Mouse (Mus musculus): ENCODE data around the gene Rhbdf2. TPM values are rescaled to one million over a fixed set of nuclear protein-coding genes. Genes with fewer than 3 reads are reported as not detected.
"Not testable (repeated sequence)": the region's sequence is repeated elsewhere in the genome, so short reads cannot be mapped to it uniquely, and the experiment has no call there.

Rhbdf2 gene
- polyA plus RNA-seq, 1 experiment from 2014 or later = 1.4 TPM

DNA sequence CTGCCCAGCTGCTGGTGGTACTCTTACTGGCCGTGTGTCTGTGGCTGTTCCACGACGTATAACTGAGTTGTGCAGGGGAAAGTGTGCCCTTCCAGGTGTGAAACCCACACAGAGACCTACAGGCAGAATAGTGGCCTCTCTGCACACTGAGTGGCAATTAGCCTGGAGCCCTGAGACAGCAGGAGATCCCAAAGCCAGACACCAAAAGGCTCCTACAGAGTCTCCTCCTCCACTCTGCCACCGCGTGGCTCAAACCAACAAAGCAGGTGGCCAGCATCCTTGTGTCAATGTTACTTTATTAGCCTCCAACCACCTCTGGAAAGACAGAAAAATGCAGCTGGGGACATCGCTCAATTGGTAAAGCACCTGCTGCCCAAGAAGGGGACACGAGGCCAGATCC, 42.0 kb upstream of the Rhbdf2 start:
- Histone ChIP-seq H3K9me3 (no peaks in the 10 kb centered on the region), H3K4me3 (no peak overlapping the region), H3K27me3 (no peaks in the 10 kb centered on the region), H3K27ac (replicated peaks) (no peak overlapping the region), H3K36me3 (peaks cover 7% of the 10 kb centered on the region), H3K4me1 (peaks cover 43% of the 10 kb centered on the region), H3K9ac (replicated peaks) (no peak overlapping the region), H3K4me2 (replicated peaks) (no peak overlapping the region)
- ATAC-seq (replicated peaks) = no peak
- 39% methylated on average over 7 of the region's 7 CpGs for WGBS

DNA sequence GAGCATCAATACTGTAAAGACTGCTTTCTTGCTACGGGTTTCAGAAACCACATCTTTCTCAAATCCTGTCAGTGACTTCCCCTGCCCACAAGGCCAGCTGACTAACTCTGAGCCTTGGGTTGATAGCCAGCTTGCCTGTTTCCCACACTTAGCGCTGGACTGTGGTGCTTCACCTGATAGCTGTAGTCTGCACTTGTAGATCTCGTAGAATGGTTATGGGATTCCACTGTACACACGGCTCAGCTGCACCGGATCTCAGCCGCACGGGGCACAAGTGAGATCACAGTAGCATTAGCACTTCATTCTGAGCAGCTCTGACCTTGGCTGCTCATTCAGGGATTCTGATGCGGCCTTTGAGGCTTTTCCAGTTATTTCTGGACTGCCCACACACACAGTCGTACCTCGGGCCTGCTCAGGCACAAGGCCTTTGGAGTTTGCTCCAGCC, 41.6 kb upstream of the Rhbdf2 start:
- no peak overlapping the region for H3K4me2 ChIP-seq (replicated peaks)
- H3K9ac ChIP-seq (replicated peaks) = no peak overlapping the region
- H3K27ac ChIP-seq (replicated peaks) = no peak overlapping the region
- peaks cover 44% of the 10 kb centered on the region for H3K4me1 ChIP-seq
- no peak for ATAC-seq (replicated peaks)
- 0 out of 2 replicates have a peak, but pooled peaks cover 2% of the 10 kb centered on the region for H3K36me3 ChIP-seq
- no peaks in the 10 kb centered on the region for H3K9me3 ChIP-seq
- WGBS = 74% methylated on average over 10 of the region's 10 CpGs
- H3K27me3 ChIP-seq = no peaks in the 10 kb centered on the region
- H3K4me3 ChIP-seq = no peak overlapping the region

DNA sequence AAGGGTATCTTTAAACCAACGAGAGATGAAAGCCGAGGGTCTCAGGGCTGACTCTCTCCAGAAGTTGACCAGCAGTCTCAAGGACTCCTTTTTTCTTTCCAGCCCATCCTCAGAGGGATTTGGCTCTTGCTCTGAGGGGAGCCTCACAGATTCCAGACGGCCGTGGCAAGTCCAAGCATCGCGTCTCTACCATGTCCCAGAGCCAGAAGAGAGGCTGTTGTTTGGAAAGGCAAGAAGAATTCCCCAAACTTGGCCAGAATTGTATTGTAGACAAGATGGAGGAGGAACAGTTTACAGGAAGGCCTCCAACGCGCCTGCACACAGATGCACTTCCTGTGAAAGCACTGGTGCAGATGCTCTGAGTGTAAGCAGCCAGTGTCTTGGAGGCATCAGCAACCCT, 41.1 kb upstream of the Rhbdf2 start:
- Histone ChIP-seq H3K9me3 (no peaks in the 10 kb centered on the region), H3K4me2 (replicated peaks) (no peak overlapping the region), H3K9ac (replicated peaks) (no peak overlapping the region), H3K4me1 (peaks cover 44% of the 10 kb centered on the region), H3K27ac (replicated peaks) (no peak overlapping the region), H3K4me3 (no peak overlapping the region), H3K27me3 (no peaks in the 10 kb centered on the region), H3K36me3 (no peaks in the 10 kb centered on the region)
- no peak for ATAC-seq (replicated peaks)
- WGBS = 84% methylated on average over 8 of the region's 8 CpGs

DNA sequence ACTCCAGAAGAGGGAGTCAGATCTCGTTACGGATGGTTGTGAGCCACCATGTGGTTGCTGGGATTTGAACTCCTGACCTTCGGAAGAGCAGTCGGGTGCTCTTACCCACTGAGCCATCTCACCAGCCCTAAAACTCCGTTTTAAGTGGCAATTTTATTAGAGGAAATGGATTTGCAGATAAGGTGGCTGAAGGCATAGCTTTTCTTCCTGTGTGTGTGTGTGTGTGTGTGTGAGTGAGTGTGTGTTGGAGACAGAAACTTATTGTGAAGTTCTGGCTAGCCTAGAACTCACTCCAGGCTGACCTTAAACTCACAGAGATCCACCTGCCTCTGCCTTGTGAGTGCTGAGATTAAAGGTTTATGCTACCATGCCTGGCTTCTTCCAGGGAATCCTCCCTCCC, 40.2 kb upstream of the Rhbdf2 start:
- not testable (repeated sequence) for H3K36me3 ChIP-seq; H3K9me3 ChIP-seq; H3K4me2 ChIP-seq (replicated peaks); H3K27ac ChIP-seq (replicated peaks); H3K27me3 ChIP-seq; H3K4me3 ChIP-seq; H3K9ac ChIP-seq (replicated peaks); ATAC-seq (replicated peaks)
- peaks cover 44% of the 10 kb centered on the region for H3K4me1 ChIP-seq
- WGBS = 91% methylated on average over 5 of the region's 5 CpGs

DNA sequence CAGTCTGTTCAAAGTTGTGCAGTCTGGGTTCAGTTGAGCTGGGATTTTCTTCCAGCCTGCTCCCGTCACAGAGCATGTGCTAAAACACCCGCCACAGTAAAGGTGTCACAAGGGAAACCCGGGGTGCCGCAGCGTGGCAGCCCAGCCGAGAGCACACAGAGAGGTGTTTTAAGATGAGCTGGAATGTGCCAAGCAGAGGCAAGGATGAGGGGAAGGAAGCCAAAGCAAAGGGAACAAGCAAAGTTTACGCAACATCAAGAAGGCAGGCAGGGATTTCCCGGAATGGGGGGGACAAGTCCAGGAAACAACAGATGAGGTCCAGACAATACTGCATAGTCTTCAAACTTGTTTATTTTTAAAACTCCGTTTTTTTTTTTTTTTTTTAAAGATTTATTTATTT, 39.7 kb upstream of the Rhbdf2 start:
- H3K9me3 ChIP-seq = no peaks in the 10 kb centered on the region
- no peak for ATAC-seq (replicated peaks)
- H3K4me3 ChIP-seq = no peak overlapping the region
- H3K9ac ChIP-seq (replicated peaks) = no peak overlapping the region
- H3K27ac ChIP-seq (replicated peaks) = no peak overlapping the region
- H3K36me3 ChIP-seq = no peaks in the 10 kb centered on the region
- no peaks in the 10 kb centered on the region for H3K27me3 ChIP-seq
- H3K4me1 ChIP-seq = peaks cover 48% of the 10 kb centered on the region
- WGBS = 79% methylated on average over 9 of the region's 9 CpGs
- no peak overlapping the region for H3K4me2 ChIP-seq (replicated peaks)

DNA sequence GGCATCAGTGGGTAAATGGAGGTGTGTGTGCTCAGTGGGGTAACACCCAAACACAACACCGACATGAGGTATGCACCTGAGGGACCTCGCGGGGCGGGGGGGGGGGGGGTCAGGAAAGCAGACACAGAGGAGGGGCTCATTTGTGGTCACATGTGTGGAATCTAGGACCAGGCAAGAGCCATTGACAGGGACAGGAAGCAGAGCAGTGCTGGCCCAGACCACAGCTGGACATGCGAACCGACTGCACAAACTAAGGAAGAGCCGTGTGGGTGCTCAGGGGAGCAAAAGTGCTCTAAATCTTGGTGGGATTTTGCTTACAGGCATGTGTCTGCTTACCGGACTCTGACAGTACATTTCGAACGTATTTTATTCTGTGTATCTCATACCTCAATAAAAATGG, 38.5 kb upstream of the Rhbdf2 start:
- no peaks in the 10 kb centered on the region for H3K36me3 ChIP-seq
- H3K9me3 ChIP-seq = no peaks in the 10 kb centered on the region
- ATAC-seq (replicated peaks) = no peak
- WGBS = 82% methylated on average over 10 of the region's 10 CpGs
- H3K4me1 ChIP-seq = peaks cover 51% of the 10 kb centered on the region
- no peak overlapping the region for H3K9ac ChIP-seq (replicated peaks)
- no peak overlapping the region for H3K4me3 ChIP-seq
- no peak overlapping the region for H3K27ac ChIP-seq (replicated peaks)
- no peaks in the 10 kb centered on the region for H3K27me3 ChIP-seq
- no peak overlapping the region for H3K4me2 ChIP-seq (replicated peaks)

DNA sequence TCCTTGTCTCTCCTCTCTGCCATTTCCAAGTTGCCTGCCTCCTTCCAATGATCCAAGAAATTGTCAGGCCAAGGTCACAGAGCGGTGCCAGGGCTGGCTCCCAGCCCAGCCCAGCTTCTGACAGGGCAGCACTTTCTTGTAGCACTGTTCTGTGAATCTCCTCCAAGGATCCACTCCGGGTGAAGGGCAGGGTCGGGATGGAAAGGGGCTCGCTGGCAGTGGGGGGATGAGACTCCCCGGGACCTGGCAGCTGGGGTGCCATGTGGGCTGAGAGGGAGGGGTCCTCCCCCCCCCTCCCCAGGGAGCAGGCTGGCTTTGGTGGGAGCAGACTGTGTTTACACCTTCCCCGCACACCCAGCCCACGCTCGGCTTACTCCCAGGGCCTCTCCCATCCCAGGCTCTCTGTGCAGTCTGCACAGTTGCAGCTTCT, 35.1 kb upstream of the Rhbdf2 start:
- ATAC-seq (replicated peaks) = peak; percentile 40
- H3K4me3 ChIP-seq = no peak overlapping the region

DNA sequence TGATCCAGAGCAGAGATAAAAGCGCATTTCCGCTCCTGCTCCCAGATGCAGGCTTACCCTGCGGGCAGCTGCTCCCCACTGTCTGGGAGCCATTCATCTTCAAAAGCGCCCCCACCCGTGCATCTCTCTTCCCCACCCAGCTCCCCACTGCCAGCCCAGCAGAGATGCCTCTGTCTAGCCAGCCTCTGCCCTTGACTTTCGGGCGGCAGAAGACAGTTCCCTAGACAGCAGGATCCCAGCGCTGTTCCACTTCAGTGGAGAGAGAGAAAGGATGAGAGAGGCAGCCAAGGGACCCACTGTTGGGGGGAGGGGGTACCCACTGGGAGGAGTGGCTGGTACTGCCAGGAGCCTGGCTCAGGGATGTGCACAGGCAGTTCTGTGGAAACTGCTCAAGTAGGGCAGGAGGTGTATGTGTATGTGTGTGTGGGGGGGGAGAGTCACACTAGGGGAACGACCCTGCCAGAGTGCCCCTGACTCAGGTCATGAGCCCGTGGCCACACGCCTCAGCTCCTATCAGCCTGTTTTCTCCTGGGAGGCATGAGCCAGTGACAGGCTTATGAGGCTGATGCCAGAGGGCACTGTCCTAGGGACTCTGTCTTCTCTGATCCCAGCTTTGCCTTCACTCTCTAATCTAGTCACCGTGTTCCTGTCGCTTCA, 34.6 kb upstream of the Rhbdf2 start:
- 14% methylated on average over 13 of the region's 13 CpGs for WGBS
- Histone ChIP-seq H3K36me3 (no peaks in the 10 kb centered on the region), H3K9me3 (no peaks in the 10 kb centered on the region), H3K4me1 (peaks cover 74% of the 10 kb centered on the region), H3K4me2 (replicated peaks) (peak overlapping the region; percentile 36), H3K27me3 (no peaks in the 10 kb centered on the region), H3K4me3 (no peak overlapping the region; the same call in 1 of the 2 replicates), H3K27ac (replicated peaks) (peak overlapping the region; percentile 95), H3K9ac (replicated peaks) (peak overlapping the region; percentile 36)
- peak; percentile 57 for ATAC-seq (replicated peaks)

More for the DNA sequence above, 35.1 kb upstream of the Rhbdf2 start:
- H3K9me3 ChIP-seq = no peaks in the 10 kb centered on the region
- H3K4me1 ChIP-seq = peaks cover 69% of the 10 kb centered on the region
- H3K9ac ChIP-seq (replicated peaks) = peak overlapping the region; percentile 36
- H3K27me3 ChIP-seq = no peaks in the 10 kb centered on the region
- 42% methylated on average over 8 of the region's 8 CpGs for WGBS
- peak overlapping the region; percentile 36 for H3K4me2 ChIP-seq (replicated peaks)
- H3K27ac ChIP-seq (replicated peaks) = peak overlapping the region; percentile 95
- H3K36me3 ChIP-seq = no peaks in the 10 kb centered on the region

DNA sequence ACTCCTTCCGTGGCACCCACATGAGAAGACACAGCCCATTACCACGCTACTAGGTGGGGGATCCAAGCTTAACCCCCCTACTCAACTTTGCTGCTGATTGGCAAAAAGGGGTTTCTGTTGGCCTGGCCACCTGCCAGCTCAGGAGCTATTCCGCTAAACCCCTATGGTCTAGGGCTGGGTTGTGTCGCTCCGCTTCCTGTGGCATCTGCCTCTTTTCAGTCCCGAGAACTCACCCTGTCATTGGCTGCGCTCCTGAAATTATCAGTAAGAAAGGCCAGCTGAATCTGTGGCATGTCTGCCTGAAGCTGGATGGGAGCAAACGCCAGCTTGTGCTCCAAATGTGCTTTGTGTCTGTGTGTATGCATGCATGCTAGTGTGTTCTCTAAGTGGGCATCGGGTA, 33.4 kb upstream of the Rhbdf2 start:
- WGBS = 44% methylated on average over 9 of the region's 9 CpGs
- H3K4me2 ChIP-seq (replicated peaks) = peak overlapping the region; percentile 8; the same call in 1 of the 2 replicates
- ATAC-seq (replicated peaks) = no peak

DNA sequence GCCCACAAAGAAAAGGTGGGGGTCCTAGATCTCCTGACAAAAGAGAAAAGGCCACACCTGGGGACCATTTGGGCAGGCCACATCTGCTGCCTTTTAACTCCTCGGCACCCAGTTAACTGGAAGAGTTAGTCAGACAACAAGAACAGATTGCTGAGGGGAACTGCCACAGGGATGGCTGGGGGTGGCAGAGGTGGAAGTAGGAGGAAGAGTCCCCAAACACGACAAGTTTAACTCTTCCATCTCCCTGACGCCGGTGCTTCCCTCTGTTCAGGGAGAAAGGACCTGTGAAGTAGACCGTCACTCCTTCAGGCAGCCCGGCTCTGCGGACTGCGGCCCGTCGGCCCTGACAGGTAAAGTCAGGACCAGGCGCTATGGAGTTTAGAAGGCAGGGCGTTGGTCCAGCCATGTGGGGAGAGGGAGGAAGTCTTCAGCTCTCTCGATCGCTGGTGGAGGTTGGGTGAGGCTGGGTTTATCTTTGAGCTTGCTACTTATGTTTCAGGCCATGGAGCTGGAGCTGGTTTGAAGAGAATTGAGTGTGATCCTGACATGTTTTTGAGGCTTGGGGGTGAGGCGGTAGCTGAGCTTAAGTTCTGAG, 32.3 kb upstream of the Rhbdf2 start:
- Histone ChIP-seq H3K27me3 (peaks cover 7% of the 10 kb centered on the region; the same call in 1 of the 2 replicates), H3K4me3 (no peak overlapping the region), H3K27ac (replicated peaks) (peak overlapping the region; percentile 95; the same call in 1 of the 2 replicates), H3K4me2 (replicated peaks) (no peak overlapping the region), H3K9ac (replicated peaks) (no peak overlapping the region), H3K9me3 (no peaks in the 10 kb centered on the region), H3K36me3 (no peaks in the 10 kb centered on the region), H3K4me1 (peaks cover 81% of the 10 kb centered on the region)
- whole genome bisulfite sequencing = 85% methylated on average over 15 of the region's 15 CpGs
- no peak for ATAC-seq (replicated peaks)

More for the DNA sequence above, 33.4 kb upstream of the Rhbdf2 start:
- Histone ChIP-seq H3K36me3 (no peaks in the 10 kb centered on the region), H3K27me3 (no peaks in the 10 kb centered on the region), H3K9ac (replicated peaks) (no peak overlapping the region), H3K4me1 (peaks cover 82% of the 10 kb centered on the region), H3K27ac (replicated peaks) (peak overlapping the region; percentile 95), H3K4me3 (no peak overlapping the region), H3K9me3 (no peaks in the 10 kb centered on the region)

DNA sequence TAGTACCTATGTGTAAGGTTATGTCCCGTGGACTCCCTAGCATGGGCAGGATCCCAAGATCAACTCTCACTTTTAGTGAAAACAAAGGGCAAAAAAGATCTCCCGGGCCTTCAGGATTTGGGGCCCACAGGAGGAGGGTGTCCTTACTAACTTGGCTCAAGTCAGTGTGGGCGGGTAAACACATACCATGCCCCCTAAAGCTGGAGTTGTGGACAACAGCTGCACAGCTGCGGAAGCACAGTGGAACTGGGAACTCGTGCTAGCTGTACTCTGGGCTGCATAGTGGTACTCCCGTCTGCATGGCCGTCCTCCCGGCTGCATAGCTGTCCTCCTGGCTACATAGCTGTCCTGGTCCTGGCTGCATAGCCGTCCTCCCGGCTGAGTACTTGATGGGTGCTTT, 31.4 kb upstream of the Rhbdf2 start:
- Histone ChIP-seq H3K9me3 (no peaks in the 10 kb centered on the region), H3K9ac (replicated peaks) (no peak overlapping the region), H3K4me3 (no peak overlapping the region), H3K27me3 (peaks cover 7% of the 10 kb centered on the region; the same call in 1 of the 2 replicates), H3K36me3 (no peaks in the 10 kb centered on the region), H3K4me2 (replicated peaks) (peak overlapping the region; percentile 53), H3K4me1 (peaks cover 81% of the 10 kb centered on the region), H3K27ac (replicated peaks) (peak overlapping the region; percentile 21; the same call in 1 of the 2 replicates)
- ATAC-seq (replicated peaks) = no peak
- WGBS = 49% methylated on average over 10 of the region's 10 CpGs

DNA sequence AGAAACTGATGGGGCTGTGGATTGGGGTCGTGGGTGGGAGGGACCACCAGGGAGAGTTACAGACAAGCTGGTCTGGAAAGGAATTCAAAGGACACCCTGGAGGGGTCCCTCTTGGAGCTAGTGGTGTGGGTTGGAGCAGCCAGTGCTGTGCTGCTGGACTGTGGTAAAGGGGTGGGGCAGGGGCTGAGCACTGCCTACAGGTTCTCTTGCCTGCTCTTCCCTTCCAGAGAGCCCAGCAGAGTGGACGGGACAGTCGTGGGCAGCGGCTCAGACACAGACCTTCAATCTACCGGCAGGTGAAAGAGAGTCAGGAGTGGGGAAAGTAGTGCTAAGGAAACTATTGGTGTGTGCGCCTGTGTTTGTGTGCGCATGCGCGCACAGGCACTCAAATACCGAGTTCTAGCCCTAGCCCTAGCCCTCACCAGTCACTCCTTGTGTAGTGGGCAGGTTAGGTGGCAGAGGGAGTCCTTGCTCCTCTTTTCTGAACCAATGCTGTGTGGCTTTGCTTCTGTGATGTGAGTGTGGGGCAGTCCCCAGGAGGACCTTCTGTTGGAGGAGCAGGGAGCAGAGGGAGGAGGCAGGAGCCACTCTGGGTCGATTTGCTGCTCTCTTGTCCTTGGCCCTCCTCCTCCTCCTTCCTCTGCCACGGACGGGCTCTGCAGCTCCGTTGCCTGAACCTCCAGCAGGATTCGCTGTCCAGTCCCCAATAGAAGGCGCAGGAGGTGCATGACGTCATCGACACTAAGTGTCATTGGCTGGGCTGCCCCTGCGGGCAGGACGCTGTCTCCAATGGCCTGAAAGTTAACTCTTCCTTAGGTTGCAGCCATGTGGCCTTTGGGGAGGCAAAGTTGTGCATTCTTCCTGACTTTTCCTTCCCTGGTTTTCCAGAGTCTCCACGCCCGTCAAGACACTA, 30.7 kb upstream of the Rhbdf2 start:
- 7% methylated on average over 22 of the region's 22 CpGs for whole genome bisulfite sequencing
- H3K4me2 ChIP-seq (replicated peaks) = peak overlapping the region; percentile 53
- peak overlapping the region; percentile 36 for H3K9ac ChIP-seq (replicated peaks)
- peak; percentile 70 for ATAC-seq (replicated peaks)
- H3K9me3 ChIP-seq = no peaks in the 10 kb centered on the region
- H3K4me1 ChIP-seq = peaks cover 81% of the 10 kb centered on the region
- H3K4me3 ChIP-seq = peak overlapping the region; percentile 31
- H3K27me3 ChIP-seq = peaks cover 7% of the 10 kb centered on the region; the same call in 1 of the 2 replicates
- no peaks in the 10 kb centered on the region for H3K36me3 ChIP-seq
- peak overlapping the region; percentile 76 for H3K27ac ChIP-seq (replicated peaks)
